Mouse (Mus musculus) CH12.LX (cell line): ENCODE results near the gene Spta1.

Experiments used
- CHD2 ChIP-seq: IDR thresholded peaks from 2 replicates; pipeline ENCODE4 v1.6.1; 2011; ENCODE audit warnings: low read length, improper control_type of control experiment
- CTCF ChIP-seq, 2 experiments: IDR thresholded peaks in 1 of 2; conservative IDR thresholded peaks in 1 of 2; 2 replicates each; pipeline ENCODE4 v1.5.1; 2011 to 2012; ENCODE audit warnings: low read depth in 2 of 2, low read length in 2 of 2, improper control_type of control experiment in 1 of 2, inconsistent platforms in 1 of 2, mild to moderate bottlenecking in 1 of 2, moderate library complexity in 1 of 2
- E2F4 ChIP-seq: IDR thresholded peaks from 2 replicates; pipeline ENCODE4 v1.6.1; 2011; ENCODE audit warnings: low read depth, low read length, improper control_type of control experiment; ENCODE audit not compliant: insufficient replicate concordance
- GABPA ChIP-seq: IDR thresholded peaks from 2 replicates; pipeline ENCODE4 v1.6.1; 2012; ENCODE audit warnings: low read depth, low read length, improper control_type of control experiment, inconsistent platforms; ENCODE audit not compliant: insufficient replicate concordance
- MAFK ChIP-seq: IDR thresholded peaks from 2 replicates; pipeline ENCODE4 v1.6.1; 2011; ENCODE audit warnings: low read length, improper control_type of control experiment; ENCODE audit not compliant: insufficient replicate concordance
- NRF1 ChIP-seq: IDR thresholded peaks from 2 replicates; pipeline ENCODE4 v1.6.1; 2014; ENCODE audit warnings: low read depth, mild to moderate bottlenecking, inconsistent platforms, low read length, improper control_type of control experiment, moderate library complexity
- POLR2A ChIP-seq: IDR thresholded peaks from 2 replicates; pipeline ENCODE4 v1.6.1; 2011; ENCODE audit warnings: low read depth, mild to moderate bottlenecking, improper control_type of control experiment, low read length
- USF1 ChIP-seq: IDR thresholded peaks from 2 replicates; pipeline ENCODE4 v1.6.1; 2014; ENCODE audit warnings: low read depth, mild to moderate bottlenecking, inconsistent platforms, low read length, improper control_type of control experiment

DNA sequence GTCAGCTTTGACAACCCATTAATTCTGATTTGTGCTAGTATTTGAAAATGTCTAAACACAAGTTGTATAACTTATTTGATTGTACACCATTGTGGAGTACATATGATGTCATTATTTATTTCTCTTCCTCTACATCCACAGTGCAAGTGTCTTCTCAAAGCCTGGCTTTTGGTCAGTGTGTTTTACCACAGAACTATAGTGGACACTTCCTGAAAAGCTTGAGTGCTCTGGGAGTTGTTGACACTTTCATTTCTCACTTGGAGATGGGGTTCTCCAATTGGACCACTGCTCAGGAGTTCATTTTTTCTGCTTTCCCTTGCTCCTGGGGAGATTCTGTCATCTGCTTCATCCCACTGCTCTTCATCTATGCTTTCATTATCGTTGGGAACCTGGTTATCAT lies 14.1 kb upstream of the Spta1 start:
- TF ChIP-seq CHD2 (no peak), CTCF (conservative IDR thresholded peaks at IDR 0.05 in 1 of 2, IDR thresholded peaks at IDR 0.05 in 1 of 2; ENCODE audit: low read depth in 2 of 2, low read length in 2 of 2) (no peak), MAFK (no peak), POLR2A (no peak), E2F4 (no peak), GABPA (no peak), USF1 (no peak), NRF1 (no peak)
